Mouse (Mus musculus) thymus, adult 2 months (tissue): Measurements from ENCODE around the gene Olfr577. TPM values are rescaled to one million over a fixed set of nuclear protein-coding genes. Genes with fewer than 3 reads are reported as not detected.

ENCODE experiments used
- DNase-seq: peaks from one replicate; pipeline ENCODE4 v3.0.0; 2021
- H3K27ac ChIP-seq: fragments of 200-500 bp; 2 replicates; pipeline ENCODE4 v1.5.1; 2012; ENCODE audit warnings: low read length, control low read depth; ENCODE audit not compliant: control insufficient read depth, insufficient read depth
- H3K27me3 ChIP-seq: fragments of 200-500 bp; 2 replicates; pipeline ENCODE4 v1.6.1; 2012; ENCODE audit warnings: mild to moderate bottlenecking, low read length, moderate library complexity, mixed read lengths; ENCODE audit not compliant: control insufficient read depth, insufficient read depth
- H3K36me3 ChIP-seq: fragments of 200-500 bp; 2 replicates; pipeline ENCODE4 v1.6.1; 2012; ENCODE audit warnings: mild to moderate bottlenecking, low read length, moderate library complexity; ENCODE audit not compliant: control insufficient read depth, insufficient read depth
- H3K4me1 ChIP-seq: fragments of 200-500 bp; replicated peaks from 2 replicates; pipeline ENCODE4 v1.6.1; 2012; ENCODE audit warnings: low read length; ENCODE audit not compliant: control insufficient read depth, insufficient read depth
- H3K4me3 ChIP-seq: fragments of 200-500 bp; 2 replicates; pipeline ENCODE4 v1.5.1; 2012; ENCODE audit warnings: mild to moderate bottlenecking, low read length, control low read depth, moderate library complexity; ENCODE audit not compliant: control insufficient read depth, insufficient read depth
- CTCF ChIP-seq: fragments of 200-500 bp; IDR thresholded peaks from 2 replicates; pipeline ENCODE4 v1.5.1; 2012; ENCODE audit warnings: mild to moderate bottlenecking, control low read depth, low read length, moderate library complexity, borderline replicate concordance; ENCODE audit not compliant: control insufficient read depth, poor library complexity, insufficient read depth; ENCODE audit errors: extremely low read depth
- POLR2A ChIP-seq: fragments of 200-500 bp; IDR thresholded peaks from 2 replicates; pipeline ENCODE4 v1.6.1; 2012; ENCODE audit warnings: mild to moderate bottlenecking, low read length, control low read depth, moderate library complexity; ENCODE audit not compliant: control insufficient read depth, poor library complexity, insufficient read depth; ENCODE audit errors: extremely low read depth
- whole genome bisulfite sequencing: fragments of 180-500 bp; shearing (Covaris S2); methylation state at CpG from one replicate; pipeline ENCODE4 v1.1.7; 2018; 5-methylcytosine and 5-hydroxymethylcytosine counted together
- polyA plus RNA-seq: library from polyadenylated mRNA; depleted of rRNA; stranded (reverse); fragments of >200 nt; gene quantifications from 2 replicates; pipeline ENCODE4 v1.2.3, GENCODE M21; 2012; rRNA removed

The Olfr577 gene
- polyA plus RNA-seq, 1 experiment, result not detected

- Histone ChIP-seq H3K4me1 (no peaks in the 10 kb centered on the region), H3K27ac (no peak within 1 kb of the TSS), H3K36me3 (no peaks in the 10 kb centered on the region), H3K27me3 (no peaks in the 10 kb centered on the region), H3K4me3 (no peak within 1 kb of the TSS)
- no peak for DNase-seq
- no peak for TF ChIP-seq POLR2A
- TF ChIP-seq CTCF, result no peak
- 100% methylated on average over 1 of the region's 1 CpGs for WGBS
Observed at GRCm38 (mm10) chr7:102948167-102948566, 27.6 kb downstream of the Olfr577 start, which contains the start of gene Olfr574. Gene Olfr574, plus strand, starts transcription at chr7:102948467.

DNA sequence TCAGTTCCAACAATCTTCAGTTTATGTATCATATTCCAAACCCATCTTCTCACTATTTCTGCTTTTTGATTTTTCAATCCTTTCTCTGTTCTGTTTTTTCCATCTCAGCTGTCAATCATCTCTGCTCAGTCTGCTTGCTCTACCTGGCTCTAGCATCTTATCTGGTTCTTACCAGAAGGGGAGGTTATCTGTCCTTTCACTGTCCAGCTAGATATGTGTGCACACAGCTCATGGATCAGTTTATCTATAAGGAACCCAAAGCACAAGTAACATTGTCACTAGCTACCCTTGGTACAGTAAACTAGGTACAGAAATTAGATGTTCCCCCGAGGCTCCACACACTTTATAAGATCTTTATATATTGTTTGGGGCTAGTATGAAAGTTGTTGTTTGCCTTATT lies 32.3 kb downstream of the Olfr577 start:
- DNase-seq, result no peak
- no peaks in the 10 kb centered on the region for H3K36me3 ChIP-seq
- TF ChIP-seq POLR2A (no peak), CTCF (no peak)
- no peak overlapping the region for H3K4me3 ChIP-seq
- H3K27ac ChIP-seq, result no peak overlapping the region
- H3K27me3 ChIP-seq, result no peaks in the 10 kb centered on the region
- no peaks in the 10 kb centered on the region for H3K4me1 ChIP-seq
- 94% methylated on average over 1 of the region's 1 CpGs for WGBS

DNA sequence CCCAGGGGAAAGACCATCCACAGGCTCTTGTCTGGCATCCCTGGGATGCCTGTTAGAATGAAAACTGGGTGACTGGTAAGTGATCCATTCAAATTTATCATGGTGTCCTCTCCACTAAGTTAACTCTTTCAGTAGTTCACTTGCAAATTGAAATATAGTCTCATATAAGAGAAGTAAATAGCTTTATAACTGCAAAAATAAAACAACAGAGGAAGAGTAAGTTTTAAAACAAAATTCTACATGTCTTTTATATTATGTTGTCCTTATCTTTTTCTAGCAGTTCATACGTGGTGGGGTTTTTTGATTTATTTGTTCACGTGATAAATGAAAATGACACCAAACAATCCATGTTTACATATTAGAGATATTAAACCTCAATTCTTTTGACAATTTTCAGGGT lies 33.3 kb downstream of the Olfr577 start, which contains the start of gene Olfr573-ps1:
Gene Olfr573-ps1, minus strand, starts transcription at position 101 of the 400 bp plus-strand sequence.
- H3K36me3 ChIP-seq, result no peaks in the 10 kb centered on the region
- H3K4me3 ChIP-seq, result no peak within 1 kb of the TSS
- H3K27ac ChIP-seq, result no peak within 1 kb of the TSS
- 93% methylated on average over 2 of the region's 2 CpGs for WGBS
- TF ChIP-seq CTCF, result no peak
- TF ChIP-seq POLR2A, result no peak
- no peak for DNase-seq
- no peaks in the 10 kb centered on the region for H3K27me3 ChIP-seq
- H3K4me1 ChIP-seq, result no peaks in the 10 kb centered on the region

DNA sequence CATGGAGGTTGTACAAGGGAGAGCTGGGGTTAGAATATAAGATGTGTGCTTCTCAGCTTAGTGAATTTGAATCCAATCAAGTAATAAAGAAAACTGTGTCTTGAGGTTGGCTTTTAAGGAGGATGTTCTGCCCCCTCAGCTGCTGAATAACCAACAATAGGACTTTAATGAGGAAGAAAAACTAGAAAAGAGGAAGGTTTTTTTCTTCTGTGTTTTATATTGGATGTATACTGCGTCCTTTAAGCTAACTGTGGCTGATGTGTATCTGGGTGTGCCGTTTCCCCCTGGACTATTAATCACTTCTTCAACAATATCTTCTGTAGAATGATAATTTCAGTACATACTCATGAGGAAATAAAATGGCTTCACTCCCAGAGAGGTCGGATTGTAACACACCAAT lies 48.6 kb downstream of the Olfr577 start:
- H3K4me3 ChIP-seq, result no peak overlapping the region
- no peak for DNase-seq
- H3K27me3 ChIP-seq, result no peaks in the 10 kb centered on the region
- no peaks in the 10 kb centered on the region for H3K36me3 ChIP-seq
- TF ChIP-seq CTCF (no peak), POLR2A (no peak)
- WGBS, result 25% methylated on average over 3 of the region's 3 CpGs
- H3K4me1 ChIP-seq, result no peaks in the 10 kb centered on the region
- no peak overlapping the region for H3K27ac ChIP-seq

DNA sequence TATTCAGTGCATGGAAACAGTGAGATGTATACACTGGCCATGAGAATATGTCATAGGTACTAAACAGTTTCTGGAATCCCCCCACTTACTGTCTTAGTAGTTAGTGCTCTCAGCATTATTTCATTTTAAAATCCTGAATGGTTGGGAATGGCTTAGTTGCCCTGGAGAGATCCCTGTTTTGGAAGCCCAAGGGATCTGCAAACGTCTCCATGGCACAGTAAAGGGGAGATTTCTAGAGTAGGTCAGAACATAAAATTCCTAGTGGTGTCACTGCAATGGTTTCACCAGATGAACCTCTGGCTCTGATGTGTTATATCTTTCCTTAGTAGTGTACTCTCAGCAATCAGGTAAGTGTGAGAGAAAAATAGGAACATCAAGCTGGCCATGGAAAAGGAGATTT lies 51.6 kb downstream of the Olfr577 start, which contains the start of gene Olfr572:
Gene Olfr572, plus strand, starts transcription at position 301 of the 400 bp plus-strand sequence.
- WGBS, result 69% methylated on average over 1 of the region's 1 CpGs
- Histone ChIP-seq H3K27me3 (no peaks in the 10 kb centered on the region), H3K36me3 (no peaks in the 10 kb centered on the region), H3K4me3 (no peak within 1 kb of the TSS), H3K4me1 (no peaks in the 10 kb centered on the region), H3K27ac (no peak within 1 kb of the TSS)
- no peak for DNase-seq
- TF ChIP-seq CTCF (no peak), POLR2A (no peak)

Other genes with a start within 250 kb of the Olfr577 start
- not detected in 2 replicates for gene Olfr559, start 248.5 kb downstream of the Olfr577 start, polyA plus RNA-seq
- gene Olfr560, start 216.6 kb downstream of the Olfr577 start, polyA plus RNA-seq, result not detected in 2 replicates
- 0.29 and 0.32 TPM in 2 replicates for gene Olfr78, start 216.5 kb downstream of the Olfr577 start, polyA plus RNA-seq
- gene Olfr561, start 204.7 kb downstream of the Olfr577 start, polyA plus RNA-seq, result not detected in 2 replicates
- gene Olfr564, start 172.5 kb downstream of the Olfr577 start, polyA plus RNA-seq, result not detected in 2 replicates
- gene Olfr566, start 117.2 kb downstream of the Olfr577 start, polyA plus RNA-seq, result not detected in 2 replicates
- not detected in 2 replicates for gene Olfr568, start 98.8 kb downstream of the Olfr577 start, polyA plus RNA-seq
- not detected in 2 replicates for gene Olfr569, start 85.1 kb downstream of the Olfr577 start, polyA plus RNA-seq
- not detected in 2 replicates for gene Olfr570, start 81.4 kb downstream of the Olfr577 start, polyA plus RNA-seq
- gene Olfr571, start 58.4 kb downstream of the Olfr577 start, polyA plus RNA-seq, result not detected in 2 replicates
- not detected in 2 replicates for gene Olfr572, start 51.5 kb downstream of the Olfr577 start, polyA plus RNA-seq
- gene Olfr573-ps1, start 33.4 kb downstream of the Olfr577 start, polyA plus RNA-seq, result not detected in 2 replicates
- gene Olfr574, start 27.5 kb downstream of the Olfr577 start, polyA plus RNA-seq, result not detected in 2 replicates
- not detected in 2 replicates for gene Olfr575, start 17.2 kb downstream of the Olfr577 start, polyA plus RNA-seq
- gene Olfr576, start 13.3 kb downstream of the Olfr577 start, polyA plus RNA-seq, result not detected in 2 replicates
- not detected in 2 replicates for gene Olfr578, start 13.4 kb upstream of the Olfr577 start, polyA plus RNA-seq
- not detected in 2 replicates for gene Olfr582, start 62.1 kb upstream of the Olfr577 start, polyA plus RNA-seq
- gene Olfr583, start 75.4 kb upstream of the Olfr577 start, polyA plus RNA-seq, result not detected in 2 replicates
- gene Olfr584, start 105.9 kb upstream of the Olfr577 start, polyA plus RNA-seq, result not detected in 2 replicates
- not detected in 2 replicates for gene Olfr585, start 121.8 kb upstream of the Olfr577 start, polyA plus RNA-seq
- not detected in 2 replicates for gene Olfr586, start 149.7 kb upstream of the Olfr577 start, polyA plus RNA-seq
- not detected in 2 replicates for gene Olfr588-ps1, start 164.9 kb upstream of the Olfr577 start, polyA plus RNA-seq
- not detected in 2 replicates for gene Olfr589, start 180.4 kb upstream of the Olfr577 start, polyA plus RNA-seq
- gene Olfr591, start 202.4 kb upstream of the Olfr577 start, polyA plus RNA-seq, result not detected in 2 replicates
- gene Olfr592, start 208.9 kb upstream of the Olfr577 start, polyA plus RNA-seq, result not detected in 2 replicates
- gene Olfr593, start 235.9 kb upstream of the Olfr577 start, polyA plus RNA-seq, result not detected in 2 replicates
- gene Olfr594, start 241.1 kb upstream of the Olfr577 start, polyA plus RNA-seq, result not detected in 2 replicates